Mouse (Mus musculus) midbrain, embryonic 15.5 days (tissue): ENCODE measurements at regions not wholly inside any gene's neighbourhood (a gene's known extent, or its start where the extent isn't known, plus 50 kb on each side); places are given as distances from the start of the nearest gene placed in this dataset.

ENCODE experiments used
- ATAC-seq: fragments of 200-750 bp; cut with Nextera tagmentation; replicated peaks from 2 replicates; pipeline ENCODE4 v1.8.0; 2017; ENCODE audit warnings: moderate TSS enrichment
- H3K27ac ChIP-seq: fragments of 300-500 bp; sonication (generic); 2 replicates; pipeline ENCODE4 v1.5.1; 2015; ENCODE audit warnings: mild to moderate bottlenecking, inconsistent platforms
- H3K27me3 ChIP-seq: fragments of 300-500 bp; sonication (generic); replicated peaks from 2 replicates; pipeline ENCODE4 v1.6.1; 2015; ENCODE audit warnings: inconsistent platforms
- H3K36me3 ChIP-seq: fragments of 300-500 bp; sonication (generic); replicated peaks from 2 replicates; pipeline ENCODE4 v1.6.1; 2015; ENCODE audit warnings: inconsistent platforms
- H3K4me1 ChIP-seq: fragments of 300-500 bp; sonication (generic); 2 replicates; pipeline ENCODE4 v1.6.1; 2015; ENCODE audit warnings: inconsistent platforms
- H3K4me2 ChIP-seq: fragments of 300-500 bp; sonication (generic); 2 replicates; pipeline ENCODE4 v1.6.1; 2015; ENCODE audit warnings: inconsistent platforms, mild to moderate bottlenecking, moderate library complexity
- H3K4me3 ChIP-seq: fragments of 300-500 bp; sonication (generic); 2 replicates; pipeline ENCODE4 v1.5.1; 2015; ENCODE audit warnings: mild to moderate bottlenecking, inconsistent platforms
- H3K9ac ChIP-seq: fragments of 300-500 bp; sonication (generic); 2 replicates; pipeline ENCODE4 v1.6.1; 2015; ENCODE audit warnings: mild to moderate bottlenecking, inconsistent platforms
- H3K9me3 ChIP-seq: fragments of 300-500 bp; sonication (generic); 2 replicates; pipeline ENCODE4 v1.6.1; 2016; ENCODE audit warnings: inconsistent platforms
- WGBS: fragments of 180-500 bp; shearing (Covaris S2); methylation state at CpG from one replicate; pipeline ENCODE4 v1.1.7; 2015; ENCODE audit warnings: mixed read lengths; 5-methylcytosine and 5-hydroxymethylcytosine counted together

- H3K4me3 ChIP-seq, result no peak overlapping the region
- no peak overlapping the region for H3K9ac ChIP-seq
- no peaks in the 10 kb centered on the region for H3K4me1 ChIP-seq
- 40% methylated on average over 5 of the region's 5 CpGs for WGBS
- no peaks in the 10 kb centered on the region for H3K36me3 ChIP-seq
- no peak overlapping the region for H3K4me2 ChIP-seq
- no peak overlapping the region for H3K27ac ChIP-seq
- no peaks in the 10 kb centered on the region for H3K9me3 ChIP-seq
- H3K27me3 ChIP-seq, result no peaks in the 10 kb centered on the region
- no peak for ATAC-seq
Observed at GRCm38 (mm10) chr10:24484101-24484660, 111.1 kb upstream of the Ccn2 start.

GRCm38 (mm10) chr10:24485461-24485860, 109.8 kb upstream of the Ccn2 start:
- Histone ChIP-seq H3K9ac (no peak overlapping the region), H3K27me3 (no peaks in the 10 kb centered on the region), H3K27ac (no peak overlapping the region), H3K4me1 (no peaks in the 10 kb centered on the region), H3K36me3 (no peaks in the 10 kb centered on the region), H3K9me3 (no peaks in the 10 kb centered on the region), H3K4me2 (no peak overlapping the region), H3K4me3 (no peak overlapping the region)
- WGBS, result 66% methylated on average over 5 of the region's 5 CpGs
- ATAC-seq, result no peak

GRCm38 (mm10) chr10:24486224-24486623, 109.0 kb upstream of the Ccn2 start:
- no peak overlapping the region for H3K27ac ChIP-seq
- no peak overlapping the region for H3K4me2 ChIP-seq
- no peak for ATAC-seq
- H3K4me3 ChIP-seq, result no peak overlapping the region
- H3K9ac ChIP-seq, result no peak overlapping the region
- no peaks in the 10 kb centered on the region for H3K9me3 ChIP-seq
- no peaks in the 10 kb centered on the region for H3K36me3 ChIP-seq
- 80% methylated on average over 1 of the region's 1 CpGs for WGBS
- no peaks in the 10 kb centered on the region for H3K27me3 ChIP-seq
- H3K4me1 ChIP-seq, result no peaks in the 10 kb centered on the region

GRCm38 (mm10) chr10:24487915-24488314, 107.3 kb upstream of the Ccn2 start:
- Histone ChIP-seq H3K4me3 (no peak overlapping the region), H3K4me1 (no peaks in the 10 kb centered on the region), H3K27ac (no peak overlapping the region), H3K9me3 (no peaks in the 10 kb centered on the region), H3K27me3 (no peaks in the 10 kb centered on the region), H3K36me3 (no peaks in the 10 kb centered on the region), H3K4me2 (no peak overlapping the region), H3K9ac (no peak overlapping the region)
- ATAC-seq, result no peak
- WGBS, result 85% methylated on average over 3 of the region's 3 CpGs

GRCm38 (mm10) chr10:24490432-24490831, 104.8 kb upstream of the Ccn2 start:
- Histone ChIP-seq H3K27me3 (no peaks in the 10 kb centered on the region), H3K4me1 (no peaks in the 10 kb centered on the region), H3K27ac (no peak overlapping the region), H3K4me2 (no peak overlapping the region), H3K9me3 (no peaks in the 10 kb centered on the region), H3K36me3 (no peaks in the 10 kb centered on the region), H3K4me3 (no peak overlapping the region), H3K9ac (no peak overlapping the region)
- no peak for ATAC-seq
- 88% methylated on average over 2 of the region's 2 CpGs for WGBS

- 86% methylated on average over 3 of the region's 3 CpGs for WGBS
Observed at GRCm38 (mm10) chr10:24491848-24492247, 103.4 kb upstream of the Ccn2 start.

GRCm38 (mm10) chr10:24493392-24493791, 101.8 kb upstream of the Ccn2 start:
- Histone ChIP-seq H3K9me3 (no peaks in the 10 kb centered on the region), H3K4me3 (no peak overlapping the region), H3K9ac (no peak overlapping the region), H3K4me1 (no peaks in the 10 kb centered on the region), H3K27ac (no peak overlapping the region), H3K27me3 (no peaks in the 10 kb centered on the region), H3K4me2 (no peak overlapping the region), H3K36me3 (no peaks in the 10 kb centered on the region)
- no peak for ATAC-seq
- WGBS, result 64% methylated on average over 4 of the region's 4 CpGs

More at GRCm38 (mm10) chr10:24491848-24492247, 103.4 kb upstream of the Ccn2 start:
- H3K27me3 ChIP-seq, result no peaks in the 10 kb centered on the region
- no peak overlapping the region for H3K4me3 ChIP-seq
- no peak for ATAC-seq
- H3K36me3 ChIP-seq, result no peaks in the 10 kb centered on the region
- no peak overlapping the region for H3K4me2 ChIP-seq
- H3K9me3 ChIP-seq, result no peaks in the 10 kb centered on the region
- no peak overlapping the region for H3K27ac ChIP-seq
- no peaks in the 10 kb centered on the region for H3K4me1 ChIP-seq
- H3K9ac ChIP-seq, result no peak overlapping the region

- no peak overlapping the region for H3K4me2 ChIP-seq
- no peak for ATAC-seq
- WGBS, result 66% methylated on average over 6 of the region's 6 CpGs
- no peak overlapping the region for H3K4me3 ChIP-seq
- H3K36me3 ChIP-seq, result no peaks in the 10 kb centered on the region
- H3K27me3 ChIP-seq, result no peaks in the 10 kb centered on the region
- no peak overlapping the region for H3K27ac ChIP-seq
- no peaks in the 10 kb centered on the region for H3K9me3 ChIP-seq
- no peaks in the 10 kb centered on the region for H3K4me1 ChIP-seq
- H3K9ac ChIP-seq, result no peak overlapping the region
Observed at GRCm38 (mm10) chr10:24493936-24494335, 101.3 kb upstream of the Ccn2 start.

- H3K4me1 ChIP-seq, result no peaks in the 10 kb centered on the region
- 91% methylated on average over 11 of the region's 11 CpGs for WGBS
Observed at GRCm38 (mm10) chr10:24519795-24520512, 75.3 kb upstream of the Ccn2 start.

GRCm38 (mm10) chr10:24520515-24520914, 74.7 kb upstream of the Ccn2 start:
- Histone ChIP-seq H3K9me3 (no peaks in the 10 kb centered on the region), H3K27me3 (no peaks in the 10 kb centered on the region)
- 87% methylated on average over 3 of the region's 3 CpGs for WGBS

More at GRCm38 (mm10) chr10:24519795-24520512, 75.3 kb upstream of the Ccn2 start:
- Histone ChIP-seq H3K27ac (no peak overlapping the region), H3K9ac (no peak overlapping the region), H3K4me3 (no peak overlapping the region), H3K9me3 (no peaks in the 10 kb centered on the region), H3K4me2 (no peak overlapping the region), H3K36me3 (no peaks in the 10 kb centered on the region), H3K27me3 (no peaks in the 10 kb centered on the region)
- ATAC-seq, result no peak

GRCm38 (mm10) chr10:24532776-24533175, 62.5 kb upstream of the Ccn2 start:
- Histone ChIP-seq H3K4me1 (no peaks in the 10 kb centered on the region), H3K4me2 (no peak overlapping the region), H3K36me3 (no peaks in the 10 kb centered on the region), H3K9me3 (no peaks in the 10 kb centered on the region), H3K9ac (no peak overlapping the region), H3K27ac (no peak overlapping the region), H3K4me3 (no peak overlapping the region), H3K27me3 (no peaks in the 10 kb centered on the region)
- WGBS, result 83% methylated on average over 2 of the region's 2 CpGs
- no peak for ATAC-seq

More at GRCm38 (mm10) chr10:24520515-24520914, 74.7 kb upstream of the Ccn2 start:
- Histone ChIP-seq H3K4me1 (no peaks in the 10 kb centered on the region), H3K4me3 (no peak overlapping the region), H3K36me3 (no peaks in the 10 kb centered on the region), H3K4me2 (no peak overlapping the region), H3K9ac (no peak overlapping the region), H3K27ac (no peak overlapping the region)
- ATAC-seq, result no peak

- Histone ChIP-seq H3K4me2 (no peak overlapping the region), H3K9ac (no peak overlapping the region), H3K36me3 (no peaks in the 10 kb centered on the region), H3K27ac (no peak overlapping the region), H3K27me3 (no peaks in the 10 kb centered on the region), H3K9me3 (no peaks in the 10 kb centered on the region), H3K4me1 (no peaks in the 10 kb centered on the region), H3K4me3 (no peak overlapping the region)
- ATAC-seq, result no peak
- WGBS, result 93% methylated on average over 11 of the region's 11 CpGs
Observed at GRCm38 (mm10) chr10:24534901-24535300, 60.3 kb upstream of the Ccn2 start.

GRCm38 (mm10) chr10:24535461-24535860, 59.8 kb upstream of the Ccn2 start:
- Histone ChIP-seq H3K4me2 (no peak overlapping the region), H3K27me3 (no peaks in the 10 kb centered on the region), H3K4me1 (no peaks in the 10 kb centered on the region), H3K9me3 (no peaks in the 10 kb centered on the region), H3K4me3 (no peak overlapping the region), H3K27ac (no peak overlapping the region), H3K9ac (no peak overlapping the region), H3K36me3 (no peaks in the 10 kb centered on the region)
- WGBS, result 87% methylated on average over 6 of the region's 6 CpGs
- ATAC-seq, result no peak
